Mouse (Mus musculus) testis, adult 2 months (tissue): Measurements from ENCODE around the gene Srprb. TPM values are rescaled to one million over a fixed set of nuclear protein-coding genes. Genes with fewer than 3 reads are reported as not detected.
A peak's percentile ranks its signal among the peaks of the same experiment; 100 is the strongest.
"Not testable (repeated sequence)": the region's sequence is repeated elsewhere in the genome, so short reads cannot be mapped to it uniquely, and the experiment has no call there.

Experiments
- H3K27ac ChIP-seq: fragments of 200-500 bp; 2 replicates; pipeline ENCODE4 v1.5.1; 2012; ENCODE audit warnings: low read depth, low read length; ENCODE audit not compliant: control insufficient read depth, insufficient read depth
- H3K27me3 ChIP-seq: fragments of 200-500 bp; 2 replicates; pipeline ENCODE4 v1.6.1; 2012; ENCODE audit warnings: mild to moderate bottlenecking, low read length, moderate library complexity; ENCODE audit not compliant: control insufficient read depth, insufficient read depth
- H3K36me3 ChIP-seq: fragments of 200-500 bp; 2 replicates; pipeline ENCODE4 v1.6.1; 2012; ENCODE audit warnings: mild to moderate bottlenecking, low read length; ENCODE audit not compliant: control insufficient read depth, insufficient read depth
- H3K4me1 ChIP-seq: fragments of 200-500 bp; 2 replicates; pipeline ENCODE4 v1.6.1; 2012; ENCODE audit warnings: low read length; ENCODE audit not compliant: control insufficient read depth, insufficient read depth
- H3K4me3 ChIP-seq: fragments of 200-500 bp; 2 replicates; pipeline ENCODE4 v1.5.1; 2012; ENCODE audit warnings: low read depth, mild to moderate bottlenecking, low read length, moderate library complexity, mixed read lengths; ENCODE audit not compliant: control insufficient read depth
- CTCF ChIP-seq: fragments of 200-500 bp; IDR thresholded peaks from 2 replicates; pipeline ENCODE4 v1.5.1; 2012; ENCODE audit warnings: low read depth, mild to moderate bottlenecking, inconsistent platforms, low read length, moderate library complexity; ENCODE audit not compliant: control insufficient read depth, insufficient read depth, insufficient replicate concordance
- POLR2A ChIP-seq: fragments of 200-500 bp; IDR thresholded peaks from 2 replicates; pipeline ENCODE4 v1.6.1; 2012; ENCODE audit warnings: low read depth, mild to moderate bottlenecking, inconsistent platforms, low read length, moderate library complexity; ENCODE audit not compliant: control insufficient read depth
- polyA plus RNA-seq: library from polyadenylated mRNA; depleted of rRNA; stranded (reverse); fragments of >200 nt; gene quantifications from 2 replicates; pipeline ENCODE4 v1.2.3, GENCODE M21; 2012

The Srprb gene
- polyA plus RNA-seq, 1 experiment = 42.6 TPM

DNA sequence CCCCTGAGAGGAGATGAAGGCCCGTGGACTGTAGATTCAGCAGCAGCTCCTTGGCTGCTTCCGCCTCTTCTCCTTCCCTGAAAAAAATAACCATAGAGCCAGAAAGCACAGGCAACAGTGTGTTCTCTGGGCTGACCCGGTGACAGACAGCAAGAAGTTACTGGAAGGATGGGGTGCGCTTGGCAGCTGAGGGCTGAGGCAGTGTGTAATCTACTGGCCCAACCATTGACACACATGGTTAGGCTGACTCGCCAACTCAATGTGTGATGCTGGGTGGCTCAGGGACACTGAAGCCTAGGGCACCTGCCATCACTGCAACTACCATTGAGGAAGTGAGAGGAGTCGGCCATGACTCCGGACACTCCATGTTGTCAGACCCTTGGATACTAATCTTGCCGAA, 20.1 kb downstream of the Srprb start:
- Histone ChIP-seq H3K4me1 (peaks cover 7% of the 10 kb centered on the region), H3K4me3 (no peak overlapping the region), H3K27ac (no peak overlapping the region), H3K36me3 (no peaks in the 10 kb centered on the region), H3K27me3 (no peaks in the 10 kb centered on the region)
- no peak for TF ChIP-seq CTCF
- no peak for TF ChIP-seq POLR2A

GRCm38 (mm10) chr9:103180807-103181565, 21.0 kb downstream of the Srprb start:
- Histone ChIP-seq H3K27ac (peak overlapping the region; percentile 40; the same call in 1 of the 2 replicates), H3K36me3 (no peaks in the 10 kb centered on the region), H3K4me1 (peaks cover 7% of the 10 kb centered on the region), H3K4me3 (peak overlapping the region; percentile 69), H3K27me3 (no peaks in the 10 kb centered on the region)
- TF ChIP-seq CTCF (no peak), POLR2A (no peak)

- Histone ChIP-seq H3K27me3 (no peaks in the 10 kb centered on the region), H3K36me3 (no peaks in the 10 kb centered on the region), H3K4me1 (peaks cover 7% of the 10 kb centered on the region), H3K27ac (no peak overlapping the region; the same call in 1 of the 2 replicates), H3K4me3 (no peak overlapping the region)
- TF ChIP-seq POLR2A (no peak), CTCF (no peak)
Measured at GRCm38 (mm10) chr9:103180303-103180702, 21.6 kb downstream of the Srprb start.

DNA sequence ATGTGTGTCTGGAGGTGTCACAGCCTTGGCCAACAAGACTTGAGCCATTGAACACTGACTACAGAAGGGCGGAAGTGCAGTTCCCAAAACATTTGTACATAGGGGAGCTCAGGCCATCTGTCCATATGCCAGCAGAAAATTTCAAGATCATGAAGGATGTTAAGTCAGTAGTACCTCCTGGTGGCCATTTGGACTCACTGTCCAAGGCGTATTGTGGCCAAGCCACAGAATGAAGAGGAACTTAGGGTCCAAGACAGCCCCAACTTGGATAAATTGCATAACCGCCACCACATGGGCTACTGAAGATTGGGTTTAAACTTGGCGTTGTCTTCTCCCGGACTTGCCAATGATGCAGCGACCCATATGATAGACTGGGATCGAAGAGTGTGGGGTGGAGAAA, 26.2 kb downstream of the Srprb start:
- no peak overlapping the region for H3K27ac ChIP-seq
- H3K36me3 ChIP-seq = no peaks in the 10 kb centered on the region
- no peak overlapping the region for H3K4me3 ChIP-seq
- TF ChIP-seq POLR2A = no peak
- no peak for TF ChIP-seq CTCF
- H3K4me1 ChIP-seq = peaks cover 5% of the 10 kb centered on the region
- no peaks in the 10 kb centered on the region for H3K27me3 ChIP-seq

- H3K4me1 ChIP-seq = no peaks in the 10 kb centered on the region
- H3K27me3 ChIP-seq = no peaks in the 10 kb centered on the region
- no peak overlapping the region for H3K4me3 ChIP-seq
- no peak overlapping the region for H3K27ac ChIP-seq
- H3K36me3 ChIP-seq = no peaks in the 10 kb centered on the region
- peak; percentile 56; the same call in 1 of the 2 replicates for TF ChIP-seq CTCF
- no peak for TF ChIP-seq POLR2A
Measured at GRCm38 (mm10) chr9:103174771-103175519, 27.0 kb downstream of the Srprb start.

GRCm38 (mm10) chr9:103168771-103169170, 33.2 kb downstream of the Srprb start:
- no peaks in the 10 kb centered on the region for H3K27me3 ChIP-seq
- no peak overlapping the region for H3K4me3 ChIP-seq
- no peaks in the 10 kb centered on the region for H3K4me1 ChIP-seq
- no peak overlapping the region for H3K27ac ChIP-seq
- TF ChIP-seq POLR2A = no peak
- no peak for TF ChIP-seq CTCF
- no peaks in the 10 kb centered on the region for H3K36me3 ChIP-seq

DNA sequence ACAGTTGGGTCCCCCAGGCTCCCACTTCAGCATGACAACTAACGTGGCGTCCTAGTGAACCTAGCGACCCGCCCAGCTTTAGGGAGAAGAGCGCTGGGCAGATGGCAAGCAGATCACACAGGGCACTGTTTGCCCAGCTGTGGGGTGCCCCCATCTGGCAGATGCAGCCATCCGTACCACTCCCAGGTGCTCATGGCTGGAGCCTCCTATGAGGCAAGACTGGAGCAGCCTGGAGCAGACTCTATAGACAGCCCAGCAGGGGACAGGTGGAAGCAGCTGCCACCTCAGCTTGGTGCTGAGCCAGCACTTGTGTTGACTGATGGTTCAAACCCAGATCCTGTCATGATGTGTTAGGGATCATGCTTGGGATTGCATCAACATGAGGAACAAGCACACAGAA, 33.9 kb downstream of the Srprb start:
- no peaks in the 10 kb centered on the region for H3K36me3 ChIP-seq
- TF ChIP-seq POLR2A = no peak
- TF ChIP-seq CTCF = no peak

DNA sequence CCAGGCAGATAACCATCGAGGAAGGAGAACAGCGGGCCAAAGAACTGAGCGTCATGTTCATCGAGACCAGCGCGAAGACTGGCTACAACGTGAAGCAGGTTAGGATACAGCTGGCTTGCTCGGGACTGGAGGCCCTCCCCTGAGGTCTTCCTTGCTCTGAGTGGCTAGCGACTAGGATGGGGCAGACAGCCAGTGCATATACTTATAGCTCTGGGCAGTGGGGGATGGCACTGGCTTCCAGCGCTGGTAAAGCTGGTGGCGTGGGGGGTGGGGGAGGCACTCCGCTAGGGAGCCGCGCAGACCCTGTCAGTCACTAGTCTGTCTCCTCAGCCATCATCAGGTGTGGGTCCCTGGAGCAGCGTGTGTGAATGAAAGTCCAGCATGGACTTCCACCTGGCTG, 38.1 kb downstream of the Srprb start:
- Histone ChIP-seq H3K4me3 (no peak overlapping the region), H3K4me1 (peaks cover 5% of the 10 kb centered on the region; the same call in 1 of the 2 replicates), H3K27me3 (no peaks in the 10 kb centered on the region), H3K27ac (no peak overlapping the region), H3K36me3 (no peaks in the 10 kb centered on the region)
- TF ChIP-seq CTCF = no peak
- no peak for TF ChIP-seq POLR2A

More for the DNA sequence above, 33.9 kb downstream of the Srprb start:
- Histone ChIP-seq H3K4me1 (no peaks in the 10 kb centered on the region), H3K27me3 (no peaks in the 10 kb centered on the region), H3K27ac (no peak overlapping the region), H3K4me3 (no peak overlapping the region)

DNA sequence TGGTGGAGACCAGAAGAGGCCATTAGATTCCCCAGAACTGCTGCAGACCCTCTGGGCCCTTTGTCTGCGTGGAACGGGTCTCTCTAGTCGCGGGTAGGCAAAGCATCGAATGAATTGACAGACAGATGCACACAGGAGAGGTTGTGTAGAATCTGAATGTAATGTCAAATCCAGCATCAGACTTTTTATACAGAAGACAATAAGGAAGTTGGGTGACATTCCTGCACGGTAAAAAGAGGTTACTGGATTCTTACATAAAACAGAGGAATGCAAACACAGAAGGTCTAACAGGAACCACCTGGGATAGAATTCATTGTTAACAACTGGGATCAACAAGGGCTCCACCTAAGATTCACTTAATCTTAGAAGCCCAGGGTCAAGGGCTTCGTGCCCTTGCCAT, 46.8 kb downstream of the Srprb start:
- H3K27ac ChIP-seq, H3K27me3 ChIP-seq: not testable (repeated sequence)

More for the DNA sequence above, 46.8 kb downstream of the Srprb start:
- H3K4me1 ChIP-seq, H3K36me3 ChIP-seq, H3K4me3 ChIP-seq: not testable (repeated sequence)
